Mouse (Mus musculus) embryonic facial prominence, embryonic 13.5 days (tissue): ENCODE data around the gene Gm18596. TPM values are rescaled to one million over a fixed set of nuclear protein-coding genes. Genes with fewer than 3 reads are reported as not detected.

ENCODE experiments used
- ATAC-seq: fragments of 200-750 bp; cut with Nextera tagmentation; 2 replicates; pipeline ENCODE4 v1.8.0; 2017; ENCODE audit warnings: low read depth; ENCODE audit not compliant: insufficient number of reproducible peaks, insufficient read depth, low FRiP score, low TSS enrichment
- H3K27ac ChIP-seq: fragments of 300-500 bp; sonication (generic); 2 replicates; pipeline ENCODE4 v1.5.1; 2015; ENCODE audit warnings: moderate library complexity, mild to moderate bottlenecking, inconsistent platforms
- H3K27me3 ChIP-seq: fragments of 300-500 bp; sonication (generic); 2 replicates; pipeline ENCODE4 v1.6.1; 2015; ENCODE audit warnings: mild to moderate bottlenecking, inconsistent platforms
- H3K36me3 ChIP-seq: fragments of 300-500 bp; sonication (generic); 2 replicates; pipeline ENCODE4 v1.6.1; 2015; ENCODE audit warnings: mild to moderate bottlenecking, inconsistent platforms
- H3K4me1 ChIP-seq: fragments of 300-500 bp; sonication (generic); 2 replicates; pipeline ENCODE4 v1.6.1; 2015; ENCODE audit warnings: inconsistent platforms
- H3K4me2 ChIP-seq: fragments of 300-500 bp; sonication (generic); 2 replicates; pipeline ENCODE4 v1.6.1; 2015; ENCODE audit warnings: moderate library complexity, mild to moderate bottlenecking, inconsistent platforms
- H3K4me3 ChIP-seq: fragments of 300-500 bp; sonication (generic); 2 replicates; pipeline ENCODE4 v1.5.1; 2015; ENCODE audit warnings: mild to moderate bottlenecking, inconsistent platforms
- H3K9ac ChIP-seq: fragments of 300-500 bp; sonication (generic); 2 replicates; pipeline ENCODE4 v1.6.1; 2015; ENCODE audit warnings: mild to moderate bottlenecking, inconsistent platforms
- H3K9me3 ChIP-seq: fragments of 300-500 bp; sonication (generic); 2 replicates; pipeline ENCODE4 v1.6.1; 2016; ENCODE audit warnings: inconsistent platforms
- WGBS: fragments of 180-500 bp; shearing (Covaris S2); methylation state at CpG from one replicate; pipeline ENCODE4 v1.1.7; 2015; ENCODE audit warnings: mixed read lengths; 5-methylcytosine and 5-hydroxymethylcytosine counted together
- polyA plus RNA-seq: library from polyadenylated mRNA; unstranded; fragments of >200 nt; fragmentation: Nextera tagmentation; extraction: Ambion mirVana; gene quantifications from 2 replicates; pipeline ENCODE4 v1.2.1, GENCODE M21; 2015

The Gm18596 gene
- polyA plus RNA-seq, 1 experiment from 2014 or later: not detected

- Histone ChIP-seq H3K36me3 (no peaks in the 10 kb centered on the region), H3K4me3 (no peak within 1 kb of the TSS), H3K9ac (no peak within 1 kb of the TSS), H3K9me3 (peaks cover 18% of the 10 kb centered on the region; the same call in 1 of the 2 replicates), H3K27me3 (no peaks in the 10 kb centered on the region), H3K4me2 (no peak within 1 kb of the TSS), H3K27ac (no peak within 1 kb of the TSS), H3K4me1 (no peaks in the 10 kb centered on the region)
- WGBS: 93% methylated on average over 1 of the region's 1 CpGs
- no peak for ATAC-seq
Measured at GRCm38 (mm10) chr10:77706326-77706725, 36.1 kb downstream of the Gm18596 start, which contains the start of gene Gm10272. Gm10272 (plus strand) TSS chr10:77706626.

DNA sequence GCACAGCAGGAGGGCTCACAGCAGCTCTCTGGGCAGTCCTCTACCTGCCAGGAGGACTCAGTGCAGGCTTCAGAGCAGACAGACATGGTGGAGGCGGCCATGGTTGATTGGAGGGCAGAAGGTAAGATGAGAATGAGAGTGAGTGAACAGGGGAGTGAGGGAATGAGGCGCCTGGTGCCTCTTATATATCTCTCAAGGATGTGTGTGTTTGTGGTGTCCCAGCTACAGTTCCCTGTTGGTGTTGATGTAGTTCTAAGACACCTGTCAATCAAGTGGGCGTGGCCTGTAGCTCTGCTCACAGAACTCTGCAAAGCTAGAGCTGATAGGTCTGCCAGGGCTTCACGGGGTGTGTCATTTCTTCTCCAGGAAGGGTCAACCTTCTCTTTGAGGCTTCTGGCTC is 45.3 kb downstream of the Gm18596 start, which contains the start of gene Gm9508:
Gene Gm9508 (minus strand): TSS at position 101 of the 400 bp plus-strand sequence.
- H3K9ac ChIP-seq: no peak within 1 kb of the TSS
- H3K27me3 ChIP-seq: no peaks in the 10 kb centered on the region; the same call in 1 of the 2 replicates
- ATAC-seq: no peak
- H3K36me3 ChIP-seq: no peaks in the 10 kb centered on the region
- H3K4me3 ChIP-seq: no peak within 1 kb of the TSS
- 34% methylated on average over 4 of the region's 4 CpGs for WGBS
- no peak within 1 kb of the TSS for H3K4me2 ChIP-seq
- H3K27ac ChIP-seq: no peak within 1 kb of the TSS
- H3K9me3 ChIP-seq: no peaks in the 10 kb centered on the region; the same call in 1 of the 2 replicates
- 0 out of 2 replicates have a peak, but pooled peaks cover 6% of the 10 kb centered on the region for H3K4me1 ChIP-seq

Other genes starting within 250 kb of the Gm18596 start
- gene Fam207a, start 226.9 kb downstream of the Gm18596 start, polyA plus RNA-seq: 38.4 and 41.5 TPM in 2 replicates
- 1.3 TPM in 2 replicates for gene Itgb2, start 212.4 kb downstream of the Gm18596 start, polyA plus RNA-seq
- gene Pttg1ip, start 160.9 kb downstream of the Gm18596 start, polyA plus RNA-seq: 104 and 109 TPM in 2 replicates
- gene Sumo3, start 136.5 kb downstream of the Gm18596 start, polyA plus RNA-seq: 393 and 397 TPM in 2 replicates
- gene Gm49325, start 136.4 kb downstream of the Gm18596 start, polyA plus RNA-seq: 2.6 and 4.1 TPM in 2 replicates
- gene Ube2g2, start 120.4 kb downstream of the Gm18596 start, polyA plus RNA-seq: 76.4 and 80.3 TPM in 2 replicates
- gene Tspear, start 56.1 kb downstream of the Gm18596 start, polyA plus RNA-seq: 1.3 and 2.2 TPM in 2 replicates
- not detected in 2 replicates for gene Gm19402, start 51.9 kb downstream of the Gm18596 start, polyA plus RNA-seq
- not detected in 2 replicates for gene Gm9508, start 45.4 kb downstream of the Gm18596 start, polyA plus RNA-seq
- gene Gm10272, start 36.0 kb downstream of the Gm18596 start, polyA plus RNA-seq: not detected in 2 replicates
- gene Gm10024, start 31.2 kb downstream of the Gm18596 start, polyA plus RNA-seq: 0.72 and 1.5 TPM in 2 replicates
- not detected in 2 replicates for gene Gm10142, start 26.8 kb downstream of the Gm18596 start, polyA plus RNA-seq
- gene Krtap12-1, start 22.0 kb downstream of the Gm18596 start, polyA plus RNA-seq: not detected in 2 replicates
- gene Gm10100, start 16.2 kb downstream of the Gm18596 start, polyA plus RNA-seq: not detected in 2 replicates
- 0.42 TPM in 1 of 2 replicates, not detected in the other for gene Gm9736, start 8.7 kb upstream of the Gm18596 start, polyA plus RNA-seq
- not detected in 2 replicates for gene Gm3233, start 17.0 kb upstream of the Gm18596 start, polyA plus RNA-seq
- not detected in 2 replicates for gene Gm3238, start 28.7 kb upstream of the Gm18596 start, polyA plus RNA-seq
- not detected in 2 replicates for gene Gm7138, start 34.3 kb upstream of the Gm18596 start, polyA plus RNA-seq
- gene Gm3250, start 39.9 kb upstream of the Gm18596 start, polyA plus RNA-seq: not detected in 2 replicates
- not detected in 2 replicates for gene Gm7137, start 45.6 kb upstream of the Gm18596 start, polyA plus RNA-seq
- gene Gm9639, start 52.4 kb upstream of the Gm18596 start, polyA plus RNA-seq: not detected in 2 replicates
- gene Gm19668, start 56.5 kb upstream of the Gm18596 start, polyA plus RNA-seq: not detected in 2 replicates
- not detected in 2 replicates for gene Gm9507, start 69.2 kb upstream of the Gm18596 start, polyA plus RNA-seq
- gene Gm2696, start 72.0 kb upstream of the Gm18596 start, polyA plus RNA-seq: not detected in 2 replicates
- not detected in 2 replicates for gene Krtap10-4, start 84.5 kb upstream of the Gm18596 start, polyA plus RNA-seq
- not detected in 2 replicates for gene Krtap10-10, start 93.3 kb upstream of the Gm18596 start, polyA plus RNA-seq
- gene Gm36176, start 104.2 kb upstream of the Gm18596 start, polyA plus RNA-seq: not detected in 2 replicates
- gene Gm10318, start 110.2 kb upstream of the Gm18596 start, polyA plus RNA-seq: not detected in 2 replicates
- gene Gm3285, start 119.3 kb upstream of the Gm18596 start, polyA plus RNA-seq: not detected in 2 replicates
- gene Lrrc3, start 159.9 kb upstream of the Gm18596 start, polyA plus RNA-seq: 4.2 and 5.1 TPM in 2 replicates
- 0.21 and 0.44 TPM in 2 replicates for gene Trpm2, start 227.9 kb upstream of the Gm18596 start, polyA plus RNA-seq
- gene 1810043G02Rik, start 235.9 kb upstream of the Gm18596 start, polyA plus RNA-seq: 28.6 and 31.7 TPM in 2 replicates